Mouse (Mus musculus) frontal cortex, postnatal 14 days (tissue): ENCODE measurements around the gene Spatc1l.

ENCODE experiments used
- DNase-seq, 2 experiments: peaks; one replicate each; pipeline ENCODE4 v3.0.0; 2022; ENCODE audit warnings: low spot score in 2 of 2

Gene Spatc1l

GRCm38 (mm10) chr10:76596338-76596737 lies 34.3 kb downstream of the Spatc1l start:
- DNase-seq, result no peak

GRCm38 (mm10) chr10:76602690-76603089 lies 40.6 kb downstream of the Spatc1l start:
- DNase-seq, result no peak

- no peak for DNase-seq
Observed at GRCm38 (mm10) chr10:76612473-76612872, 50.4 kb downstream of the Spatc1l start.
